Mouse (Mus musculus) liver, adult 2 months (tissue): ENCODE data around the gene Slc25a13.

Experiments used
- CTCF ChIP-seq: fragments of 200-500 bp; IDR thresholded peaks from 2 replicates; pipeline ENCODE4 v1.5.1; 2011; ENCODE audit warnings: low read depth, low read length, control low read depth
- POLR2A ChIP-seq: fragments of 200-500 bp; IDR thresholded peaks from 2 replicates; pipeline ENCODE4 v1.6.1; 2011; ENCODE audit warnings: low read length, control low read depth; ENCODE audit not compliant: insufficient read depth; ENCODE audit errors: extremely low read depth

DNA sequence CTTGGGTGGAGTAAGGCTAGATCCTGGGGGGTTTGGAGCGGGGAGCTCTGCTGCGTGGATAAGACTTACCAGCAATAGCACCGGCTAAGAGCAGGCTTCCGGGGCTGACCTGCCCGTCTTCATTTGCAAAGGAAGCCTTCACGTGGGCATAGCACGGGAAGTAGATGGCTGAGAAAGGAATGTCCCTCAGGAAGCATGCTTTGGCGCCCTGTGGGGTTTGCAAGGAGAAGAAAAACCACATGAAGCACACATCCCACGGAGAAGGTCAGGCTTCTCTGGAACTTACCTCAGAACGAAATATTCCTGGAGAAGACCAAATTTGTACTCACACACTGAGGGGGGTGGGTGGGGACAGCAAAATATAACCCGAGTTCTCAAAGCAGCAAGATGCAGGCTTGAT is 164.3 kb downstream of the Slc25a13 start:
- TF ChIP-seq POLR2A: no peak
- no peak for TF ChIP-seq CTCF
